Mouse (Mus musculus) bone marrow macrophage, adult 2 months (primary cell): ENCODE measurements around the gene Gimap4.

Source experiments
- CTCF ChIP-seq: IDR thresholded peaks from 2 replicates; pipeline ENCODE4 v1.5.1; 2012; ENCODE audit warnings: low read depth, mild to moderate bottlenecking, low read length, moderate library complexity
- POLR2A ChIP-seq: IDR thresholded peaks from 2 replicates; pipeline ENCODE4 v1.6.1; 2012; ENCODE audit warnings: mild to moderate bottlenecking, low read depth, low read length, borderline replicate concordance

- TF ChIP-seq POLR2A = no peak
- no peak for TF ChIP-seq CTCF
These were observed 54.8 kb downstream of the Gimap4 start, which contains the start of gene Gimap1 for GRCm38 (mm10) chr6:48738961-48739779.
